Mouse (Mus musculus): ENCODE results near the gene Cmtm7. TPM values are rescaled to one million over a fixed set of nuclear protein-coding genes. Genes with fewer than 3 reads are reported as not detected.
"Not testable (repeated sequence)": the region's sequence is repeated elsewhere in the genome, so short reads cannot be mapped to it uniquely, and the experiment has no call there.

Cmtm7 gene
- total and polyA plus RNA-seq, 3 experiments: 76.1 to 233 (median 196) TPM

DNA sequence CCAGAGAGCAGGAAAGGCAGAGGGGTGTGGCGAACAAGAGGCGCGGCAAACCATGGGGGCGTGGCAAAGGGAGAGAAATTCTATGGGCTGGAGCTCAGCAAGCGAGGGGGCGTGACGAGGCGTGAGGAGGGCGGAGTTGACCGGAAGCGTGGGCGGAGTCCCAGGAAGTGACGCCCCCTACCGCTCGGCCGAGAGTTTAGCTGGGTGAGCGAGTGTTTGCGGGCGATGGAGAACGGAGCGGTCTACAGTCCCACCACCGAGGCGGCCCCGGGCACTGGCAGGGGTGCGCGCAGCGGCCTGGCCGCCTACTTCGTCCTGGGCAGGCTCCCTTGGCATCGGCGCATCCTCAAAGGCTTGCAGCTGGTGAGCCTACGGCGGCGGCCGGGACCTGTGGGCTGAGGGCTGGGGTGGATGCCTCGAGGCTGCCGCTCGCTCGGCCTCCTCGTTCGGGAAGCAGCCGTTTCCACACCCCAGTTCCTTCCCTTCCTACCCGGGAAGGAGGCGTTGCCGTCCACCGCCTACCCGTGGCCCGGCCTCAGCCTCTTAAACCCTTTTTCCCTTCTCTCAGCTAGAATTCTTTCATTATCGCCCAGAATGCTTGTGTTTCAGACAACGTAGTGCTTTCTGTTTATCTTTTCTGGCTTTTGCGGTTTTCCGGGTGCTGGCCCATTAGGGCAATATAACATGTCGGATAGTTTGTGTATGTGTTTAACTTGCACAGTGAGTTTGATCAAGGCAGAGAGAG is 50.5 kb downstream of the Cmtm7 start, which contains the start of gene Cmtm6:
Cmtm6 (plus strand) TSS at position 106 of the 745 bp plus-strand sequence.
- Histone ChIP-seq H3K9me3 (replicated peaks) (no peaks in the 10 kb centered on the region), H3K36me3 (replicated peaks) (peaks cover 23% of the 10 kb centered on the region), H3K4me1 (ENCODE audit: insufficient read depth, low read depth, low read length) (peaks cover 47% of the 10 kb centered on the region), H3K27me3 (ENCODE audit: insufficient read depth, low read length) (no peaks in the 10 kb centered on the region), H3K4me3 (ENCODE audit: low read depth, low read length) (peak within 1 kb of the TSS; percentile 98)
- TF ChIP-seq CTCF (IDR thresholded peaks at IDR 0.05; ENCODE audit: low read depth, low read length) (no peak), TAL1 (conservative IDR thresholded peaks at IDR 0.05; ENCODE audit: low read depth, low read length) (0 out of 2 replicates have a peak, but pooled peaks have one; percentile 6)
- ATAC-seq (ENCODE audit: extremely low read depth, insufficient number of reproducible peaks, low FRiP score, poor library complexity, severe bottlenecking) (peak; percentile 83), DNase-seq (ENCODE audit: low spot score) (peak; percentile 81)

DNA sequence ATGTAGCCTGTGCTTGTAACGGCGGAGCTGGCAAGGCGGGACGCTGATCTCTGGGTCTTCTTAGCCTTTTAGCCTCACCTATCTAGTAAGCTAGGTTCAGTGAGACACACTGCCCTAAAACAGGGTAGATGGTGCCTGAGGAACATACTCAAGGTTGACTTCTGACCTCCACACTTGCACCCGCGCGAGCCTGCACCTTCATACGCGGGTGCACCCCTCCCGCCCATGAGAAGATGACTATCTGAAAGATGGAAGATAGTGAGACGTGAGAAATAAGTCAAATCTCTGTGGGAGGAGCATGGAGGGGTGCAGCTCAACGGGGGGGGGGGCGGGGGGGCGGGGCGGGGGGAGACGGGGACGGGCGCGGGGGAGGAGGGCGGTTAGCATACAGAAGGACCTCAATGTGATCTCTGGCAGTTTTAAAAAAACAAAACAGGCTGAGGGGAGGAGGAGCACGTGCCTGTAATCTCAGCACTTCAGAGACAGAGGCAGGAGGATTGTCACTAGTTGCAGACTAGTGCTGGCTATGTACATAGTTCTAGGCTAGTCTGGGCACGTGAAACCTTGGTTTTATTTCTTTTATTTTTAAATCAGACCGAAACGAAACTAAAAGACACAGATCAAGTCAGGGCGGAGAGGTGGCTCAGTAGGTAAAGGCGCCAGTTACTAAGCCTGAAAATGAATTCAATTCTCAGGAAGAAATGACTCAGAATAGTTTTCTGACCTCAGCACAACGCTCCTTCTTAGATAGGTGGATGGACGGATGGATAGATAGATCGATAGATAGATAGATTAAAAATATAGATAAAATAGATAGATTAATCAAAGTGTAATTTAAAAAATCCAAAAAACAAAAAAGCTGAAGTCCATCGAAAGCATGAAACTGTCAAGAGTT is 51.5 kb downstream of the Cmtm7 start:
- H3K27me3 ChIP-seq (ENCODE audit: insufficient read depth, low read length): no peaks in the 10 kb centered on the region
- no peak for ATAC-seq (ENCODE audit: extremely low read depth, insufficient number of reproducible peaks, low FRiP score, poor library complexity, severe bottlenecking)
- TF ChIP-seq GATA1 (IDR thresholded peaks at IDR 0.05; ENCODE audit: borderline replicate concordance, low read length) (no peak), CTCF (IDR thresholded peaks at IDR 0.05; ENCODE audit: low read depth, low read length) (no peak), POLR2AphosphoS5 (IDR thresholded peaks at IDR 0.05; ENCODE audit: insufficient replicate concordance, low read depth, low read length) (no peak), TAL1 (conservative IDR thresholded peaks at IDR 0.05; ENCODE audit: low read depth, low read length) (no peak), GATA2 (IDR thresholded peaks at IDR 0.05; ENCODE audit: borderline replicate concordance, low read depth, low read length) (no peak)
- peaks cover 28% of the 10 kb centered on the region for H3K36me3 ChIP-seq (replicated peaks)
- DNase-seq (ENCODE audit: low spot score): no peak
- H3K4me3 ChIP-seq (ENCODE audit: low read depth, low read length): peak overlapping the region; percentile 98
- H3K4me1 ChIP-seq (ENCODE audit: insufficient read depth, low read depth, low read length): peaks cover 47% of the 10 kb centered on the region
- no peaks in the 10 kb centered on the region for H3K9me3 ChIP-seq (replicated peaks)

DNA sequence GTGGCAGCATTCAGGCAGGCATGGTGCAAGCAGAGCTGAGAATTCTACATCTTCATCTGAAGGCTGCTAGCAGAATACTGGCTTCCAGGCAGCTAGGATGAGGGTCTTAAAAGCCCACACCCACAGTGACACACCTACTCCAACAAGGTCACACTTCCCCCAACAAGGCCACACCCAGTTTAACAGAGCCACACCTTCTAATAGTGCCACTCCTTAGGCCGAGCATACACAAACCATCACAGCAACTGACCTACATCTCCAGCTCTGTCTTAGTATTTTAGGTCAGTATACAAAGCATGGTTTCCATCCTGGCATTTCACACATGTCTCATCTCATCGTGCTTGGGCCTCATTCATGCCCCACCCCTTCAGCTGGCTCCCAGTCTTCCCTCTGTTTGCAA is 53.2 kb downstream of the Cmtm7 start:
- H3K9me3 ChIP-seq (replicated peaks); H3K4me3 ChIP-seq (ENCODE audit: low read depth, low read length); ATAC-seq (ENCODE audit: extremely low read depth, insufficient number of reproducible peaks, low FRiP score, poor library complexity, severe bottlenecking); H3K27me3 ChIP-seq (ENCODE audit: insufficient read depth, low read length); DNase-seq (ENCODE audit: low spot score): not testable (repeated sequence)
- peaks cover 34% of the 10 kb centered on the region for H3K4me1 ChIP-seq (ENCODE audit: insufficient read depth, low read depth, low read length)
- peaks cover 32% of the 10 kb centered on the region for H3K36me3 ChIP-seq (replicated peaks)

DNA sequence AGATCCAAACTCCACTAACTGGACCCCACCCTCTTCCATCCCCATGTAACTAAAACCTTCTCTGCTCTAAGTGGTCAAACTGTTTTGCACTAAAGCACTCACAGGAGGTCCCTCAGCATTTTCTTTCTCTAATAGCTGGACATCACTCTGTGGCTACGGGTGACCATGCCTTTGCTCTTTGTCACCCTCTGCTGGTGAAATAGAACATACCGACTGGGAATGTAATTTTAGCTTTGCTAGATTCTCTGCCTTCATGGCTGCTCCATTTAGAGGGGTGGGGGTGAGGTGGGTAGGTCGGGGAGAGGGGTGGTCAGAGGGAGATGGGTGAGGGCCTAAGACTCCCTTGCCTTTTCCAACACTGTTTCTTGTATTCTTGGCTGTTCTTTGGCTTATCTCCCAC is 54.3 kb downstream of the Cmtm7 start:
- no peak overlapping the region for H3K4me3 ChIP-seq (ENCODE audit: low read depth, low read length)
- DNase-seq (ENCODE audit: low spot score) (peak; percentile 48), ATAC-seq (ENCODE audit: extremely low read depth, insufficient number of reproducible peaks, low FRiP score, poor library complexity, severe bottlenecking) (no peak)
- no peaks in the 10 kb centered on the region for H3K27me3 ChIP-seq (ENCODE audit: insufficient read depth, low read length)
- TF ChIP-seq CTCF (IDR thresholded peaks at IDR 0.05; ENCODE audit: low read depth, low read length) (peak; percentile 68), POLR2AphosphoS5 (IDR thresholded peaks at IDR 0.05; ENCODE audit: insufficient replicate concordance, low read depth, low read length) (no peak)
- H3K9me3 ChIP-seq (replicated peaks): no peaks in the 10 kb centered on the region
- peaks cover 24% of the 10 kb centered on the region for H3K4me1 ChIP-seq (ENCODE audit: insufficient read depth, low read depth, low read length)
- H3K36me3 ChIP-seq (replicated peaks): peaks cover 39% of the 10 kb centered on the region

DNA sequence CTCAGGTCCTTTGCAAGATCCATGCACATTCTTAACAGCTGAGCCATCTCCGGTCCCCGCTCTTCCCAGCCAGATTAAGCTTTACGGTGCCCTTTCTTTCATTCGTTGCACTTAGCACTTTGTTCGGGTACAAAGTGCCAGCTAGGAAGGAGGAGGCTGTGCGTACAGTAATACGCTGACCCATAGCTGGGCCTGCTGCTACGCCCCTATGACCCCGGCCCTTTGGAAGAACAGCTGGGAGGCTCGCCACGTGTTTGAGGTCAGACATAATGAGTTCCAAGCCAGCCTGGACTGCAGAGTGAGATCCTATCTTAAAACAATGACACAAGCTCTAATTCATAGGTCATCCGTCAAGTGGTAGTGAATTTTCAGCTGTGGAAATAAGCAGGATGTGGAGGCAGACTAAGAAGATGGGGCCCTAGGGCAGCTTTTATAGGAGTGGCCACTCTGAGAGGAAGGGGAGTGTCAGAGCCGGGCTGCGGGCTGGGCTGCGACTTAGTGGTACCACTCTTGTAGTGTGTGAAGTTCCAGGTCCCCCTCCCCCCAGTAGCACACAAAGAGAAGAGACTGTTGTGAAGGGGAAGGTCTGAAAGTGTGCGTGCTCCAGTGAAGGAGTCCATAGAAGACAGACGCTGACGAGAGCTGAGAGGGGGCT is 64.9 kb downstream of the Cmtm7 start:
- no peaks in the 10 kb centered on the region for H3K27me3 ChIP-seq (ENCODE audit: insufficient read depth, low read length)
- H3K36me3 ChIP-seq (replicated peaks): peaks cover 95% of the 10 kb centered on the region
- TF ChIP-seq CTCF (IDR thresholded peaks at IDR 0.05; ENCODE audit: low read depth, low read length) (no peak), GATA1 (IDR thresholded peaks at IDR 0.05; ENCODE audit: borderline replicate concordance, low read length) (no peak), TAL1 (conservative IDR thresholded peaks at IDR 0.05; ENCODE audit: low read depth, low read length) (no peak), POLR2AphosphoS5 (IDR thresholded peaks at IDR 0.05; ENCODE audit: insufficient replicate concordance, low read depth, low read length) (no peak), GATA2 (IDR thresholded peaks at IDR 0.05; ENCODE audit: borderline replicate concordance, low read depth, low read length) (no peak)
- no peak overlapping the region for H3K4me3 ChIP-seq (ENCODE audit: low read depth, low read length)
- H3K9me3 ChIP-seq (replicated peaks): no peaks in the 10 kb centered on the region
- H3K4me1 ChIP-seq (ENCODE audit: insufficient read depth, low read depth, low read length): no peaks in the 10 kb centered on the region
- no peak for DNase-seq (ENCODE audit: low spot score)
- no peak for ATAC-seq (ENCODE audit: extremely low read depth, insufficient number of reproducible peaks, low FRiP score, poor library complexity, severe bottlenecking)

DNA sequence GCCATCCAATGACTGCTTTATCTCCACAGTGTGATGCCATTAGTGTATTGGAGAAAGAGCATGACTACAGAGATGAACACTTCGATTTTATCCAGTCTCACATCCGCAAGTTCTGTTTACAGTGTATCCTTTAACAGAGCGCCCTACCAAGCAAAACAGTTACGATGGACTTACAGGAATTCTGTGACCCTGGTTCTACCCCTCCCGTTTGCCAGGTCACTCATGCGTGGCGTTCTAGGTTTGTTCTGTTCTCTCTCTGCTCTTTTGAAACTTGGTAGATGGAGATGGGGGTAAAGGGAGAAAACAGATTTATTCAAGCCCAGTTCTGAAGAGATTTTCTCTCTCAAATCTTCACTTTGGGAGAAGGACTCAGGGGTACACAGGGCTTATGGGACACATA is 68.2 kb downstream of the Cmtm7 start:
- no peaks in the 10 kb centered on the region for H3K4me1 ChIP-seq (ENCODE audit: insufficient read depth, low read depth, low read length)
- DNase-seq (ENCODE audit: low spot score) (no peak), ATAC-seq (ENCODE audit: extremely low read depth, insufficient number of reproducible peaks, low FRiP score, poor library complexity, severe bottlenecking) (no peak)
- H3K36me3 ChIP-seq (replicated peaks): peaks cover 93% of the 10 kb centered on the region
- H3K4me3 ChIP-seq (ENCODE audit: low read depth, low read length): no peak overlapping the region
- no peaks in the 10 kb centered on the region for H3K9me3 ChIP-seq (replicated peaks)
- TF ChIP-seq TAL1 (conservative IDR thresholded peaks at IDR 0.05; ENCODE audit: low read depth, low read length) (no peak), GATA1 (IDR thresholded peaks at IDR 0.05; ENCODE audit: borderline replicate concordance, low read length) (no peak), POLR2AphosphoS5 (IDR thresholded peaks at IDR 0.05; ENCODE audit: insufficient replicate concordance, low read depth, low read length) (no peak), GATA2 (IDR thresholded peaks at IDR 0.05; ENCODE audit: borderline replicate concordance, low read depth, low read length) (no peak), CTCF (IDR thresholded peaks at IDR 0.05; ENCODE audit: low read depth, low read length) (no peak)
- H3K27me3 ChIP-seq (ENCODE audit: insufficient read depth, low read length): no peaks in the 10 kb centered on the region
